Mouse (Mus musculus) CH12.LX (cell line): ENCODE measurements around the gene Gm20422. TPM values are rescaled to one million over a fixed set of nuclear protein-coding genes. Genes with fewer than 3 reads are reported as not detected.

ENCODE experiments used
- DNase-seq: peaks from one replicate; pipeline ENCODE4 v3.0.0-alpha.2; 2013; ENCODE audit errors: extremely low read depth
- H3K27ac ChIP-seq: 2 replicates; pipeline ENCODE4 v1.5.1; 2012; ENCODE audit warnings: low read depth, mild to moderate bottlenecking, control low read depth, moderate library complexity; ENCODE audit not compliant: insufficient read depth
- H3K27me3 ChIP-seq: replicated peaks from 2 replicates; pipeline ENCODE3; 2012; ENCODE audit warnings: inconsistent platforms
- H3K36me3 ChIP-seq, 2 experiments: replicated peaks in 1 of 2; 2 replicates each; pipeline versions ENCODE3 to v1.6.1; 2012; ENCODE audit warnings: inconsistent platforms in 1 of 2, low read length in 1 of 2, mild to moderate bottlenecking in 1 of 2, mixed read lengths in 1 of 2, moderate library complexity in 1 of 2; ENCODE audit not compliant: control insufficient read depth in 1 of 2, insufficient read depth in 1 of 2
- H3K4me1 ChIP-seq, 2 experiments: 2 replicates each; pipeline ENCODE4 v1.6.1; 2012; ENCODE audit warnings: inconsistent platforms in 1 of 2, moderate library complexity in 1 of 2; ENCODE audit not compliant: insufficient read depth in 2 of 2, control insufficient read depth in 1 of 2
- H3K4me2 ChIP-seq: 2 replicates; pipeline ENCODE4 v1.6.1; 2012; ENCODE audit warnings: low read depth, mild to moderate bottlenecking, control low read depth; ENCODE audit not compliant: poor library complexity, insufficient read depth, severe bottlenecking
- H3K4me3 ChIP-seq, 3 experiments: fragments of 150-350 bp in 1 of 3; sonication (generic) in 1 of 3; replicated peaks in 1 of 3; 2 replicates each; pipeline versions ENCODE3 to v1.5.1; 2011 to 2012; ENCODE audit warnings: low read depth in 2 of 3, low read length in 2 of 3, mild to moderate bottlenecking in 2 of 3, moderate library complexity in 2 of 3, control low read depth in 1 of 3, improper control_type of control experiment in 1 of 3, inconsistent platforms in 1 of 3, mixed read lengths in 1 of 3; ENCODE audit not compliant: poor library complexity in 1 of 3
- H3K79me2 ChIP-seq: replicated peaks from 2 replicates; pipeline ENCODE4 v1.6.1; 2012; ENCODE audit warnings: mild to moderate bottlenecking, moderate library complexity; ENCODE audit not compliant: control insufficient read depth, poor library complexity, insufficient read depth, severe bottlenecking; ENCODE audit errors: extremely low read depth
- H3K9ac ChIP-seq: 2 replicates; pipeline ENCODE4 v1.6.1; 2012; ENCODE audit warnings: low read depth, mild to moderate bottlenecking, control low read depth, moderate library complexity; ENCODE audit not compliant: insufficient read depth
- H3K9me3 ChIP-seq: replicated peaks from 2 replicates; pipeline ENCODE3; 2012; ENCODE audit warnings: low read length, inconsistent platforms, mixed read lengths
- BHLHE40 ChIP-seq: IDR thresholded peaks from 2 replicates; pipeline ENCODE4 v1.6.1; 2011; ENCODE audit warnings: mild to moderate bottlenecking, low read depth, low read length, improper control_type of control experiment
- CHD1 ChIP-seq: IDR thresholded peaks from 2 replicates; pipeline ENCODE4 v1.6.1; 2012; ENCODE audit warnings: low read depth, low read length, improper control_type of control experiment, inconsistent platforms
- CHD2 ChIP-seq: IDR thresholded peaks from 2 replicates; pipeline ENCODE4 v1.6.1; 2011; ENCODE audit warnings: low read length, improper control_type of control experiment
- CTCF ChIP-seq, 2 experiments: IDR thresholded peaks in 1 of 2; conservative IDR thresholded peaks in 1 of 2; 2 replicates each; pipeline ENCODE4 v1.5.1; 2011 to 2012; ENCODE audit warnings: low read depth in 2 of 2, low read length in 2 of 2, improper control_type of control experiment in 1 of 2, inconsistent platforms in 1 of 2, mild to moderate bottlenecking in 1 of 2, moderate library complexity in 1 of 2
- E2F4 ChIP-seq: IDR thresholded peaks from 2 replicates; pipeline ENCODE4 v1.6.1; 2011; ENCODE audit warnings: low read depth, low read length, improper control_type of control experiment; ENCODE audit not compliant: insufficient replicate concordance
- ELF1 ChIP-seq: IDR thresholded peaks from 2 replicates; pipeline ENCODE4 v1.6.1; 2014; ENCODE audit warnings: low read depth, mild to moderate bottlenecking, inconsistent platforms, low read length, improper control_type of control experiment
- EP300 ChIP-seq: IDR thresholded peaks from 2 replicates; pipeline ENCODE4 v1.6.1; 2011; ENCODE audit warnings: low read length, improper control_type of control experiment
- ETS1 ChIP-seq: conservative IDR thresholded peaks from 2 replicates; pipeline ENCODE4 v1.6.1; 2012; ENCODE audit warnings: low read depth, mild to moderate bottlenecking, inconsistent platforms, low read length, improper control_type of control experiment, moderate library complexity
- GABPA ChIP-seq: IDR thresholded peaks from 2 replicates; pipeline ENCODE4 v1.6.1; 2012; ENCODE audit warnings: low read depth, low read length, improper control_type of control experiment, inconsistent platforms; ENCODE audit not compliant: insufficient replicate concordance
- HCFC1 ChIP-seq: IDR thresholded peaks from 2 replicates; pipeline ENCODE4 v1.6.1; 2012; ENCODE audit warnings: low read depth, mild to moderate bottlenecking, inconsistent platforms, low read length, improper control_type of control experiment
- IRF4 ChIP-seq: IDR thresholded peaks from 2 replicates; pipeline ENCODE4 v1.6.1; 2014; ENCODE audit warnings: low read depth, mild to moderate bottlenecking, inconsistent platforms, low read length, improper control_type of control experiment
- JUN ChIP-seq: IDR thresholded peaks from 2 replicates; pipeline ENCODE4 v1.6.1; 2011; ENCODE audit warnings: low read depth, mild to moderate bottlenecking, low read length, improper control_type of control experiment, moderate library complexity; ENCODE audit not compliant: insufficient read depth
- JUND ChIP-seq: conservative IDR thresholded peaks from 2 replicates; pipeline ENCODE4 v1.6.1; 2011; ENCODE audit warnings: low read depth, low read length, improper control_type of control experiment
- KAT2A ChIP-seq: IDR thresholded peaks from 2 replicates; pipeline ENCODE4 v1.6.1; 2012; ENCODE audit warnings: low read length, improper control_type of control experiment, inconsistent platforms; ENCODE audit not compliant: insufficient replicate concordance
- MAFK ChIP-seq: IDR thresholded peaks from 2 replicates; pipeline ENCODE4 v1.6.1; 2011; ENCODE audit warnings: low read length, improper control_type of control experiment; ENCODE audit not compliant: insufficient replicate concordance
- MAX ChIP-seq: IDR thresholded peaks from 2 replicates; pipeline ENCODE4 v1.6.1; 2011; ENCODE audit warnings: low read length, improper control_type of control experiment
- MAZ ChIP-seq: IDR thresholded peaks from 2 replicates; pipeline ENCODE4 v1.6.1; 2012; ENCODE audit warnings: low read depth, mild to moderate bottlenecking, inconsistent platforms, low read length, improper control_type of control experiment, moderate library complexity
- MEF2A ChIP-seq: IDR thresholded peaks from 2 replicates; pipeline ENCODE4 v1.6.1; 2014; ENCODE audit warnings: low read depth, mild to moderate bottlenecking, inconsistent platforms, low read length, improper control_type of control experiment, borderline replicate concordance
- MXI1 ChIP-seq: IDR thresholded peaks from 2 replicates; pipeline ENCODE4 v1.6.1; 2011; ENCODE audit warnings: mild to moderate bottlenecking, low read depth, low read length, improper control_type of control experiment
- MYC ChIP-seq: IDR thresholded peaks from 2 replicates; pipeline ENCODE4 v1.6.1; 2011; ENCODE audit warnings: low read depth, mild to moderate bottlenecking, improper control_type of control experiment, low read length
- NELFE ChIP-seq: IDR thresholded peaks from 2 replicates; pipeline ENCODE4 v1.6.1; 2011; ENCODE audit warnings: low read depth, low read length, improper control_type of control experiment
- NRF1 ChIP-seq: IDR thresholded peaks from 2 replicates; pipeline ENCODE4 v1.6.1; 2014; ENCODE audit warnings: low read depth, mild to moderate bottlenecking, inconsistent platforms, low read length, improper control_type of control experiment, moderate library complexity
- PAX5 ChIP-seq: IDR thresholded peaks from 2 replicates; pipeline ENCODE4 v1.6.1; 2012; ENCODE audit warnings: low read length, inconsistent platforms, mixed read lengths
- POLR2A ChIP-seq: IDR thresholded peaks from 2 replicates; pipeline ENCODE4 v1.6.1; 2011; ENCODE audit warnings: low read depth, mild to moderate bottlenecking, improper control_type of control experiment, low read length
- POLR2AphosphoS2 ChIP-seq: IDR thresholded peaks from 2 replicates; pipeline ENCODE4 v1.6.1; 2011; ENCODE audit warnings: low read depth, low read length, improper control_type of control experiment
- RAD21 ChIP-seq: IDR thresholded peaks from 2 replicates; pipeline ENCODE4 v1.6.1; 2011; ENCODE audit warnings: low read depth, mild to moderate bottlenecking, low read length, improper control_type of control experiment, moderate library complexity
- RCOR1 ChIP-seq: conservative IDR thresholded peaks from 2 replicates; pipeline ENCODE4 v1.6.1; 2012; ENCODE audit warnings: low read depth, mild to moderate bottlenecking, inconsistent platforms, low read length, improper control_type of control experiment
- SIN3A ChIP-seq: IDR thresholded peaks from 2 replicates; pipeline ENCODE4 v1.6.1; 2012; ENCODE audit warnings: low read length, improper control_type of control experiment, inconsistent platforms
- SMC3 ChIP-seq: IDR thresholded peaks from 2 replicates; pipeline ENCODE4 v1.6.1; 2011; ENCODE audit warnings: low read depth, low read length, improper control_type of control experiment
- TBP ChIP-seq: conservative IDR thresholded peaks from 2 replicates; pipeline ENCODE4 v1.6.1; 2011; ENCODE audit warnings: low read depth, low read length, improper control_type of control experiment
- TCF12 ChIP-seq: IDR thresholded peaks from 2 replicates; pipeline ENCODE4 v1.6.1; 2014; ENCODE audit warnings: low read depth, mild to moderate bottlenecking, inconsistent platforms, low read length, improper control_type of control experiment
- UBTF ChIP-seq: IDR thresholded peaks from 2 replicates; pipeline ENCODE4 v1.6.1; 2012; ENCODE audit warnings: low read depth, mild to moderate bottlenecking, inconsistent platforms, low read length, improper control_type of control experiment, moderate library complexity
- USF1 ChIP-seq: IDR thresholded peaks from 2 replicates; pipeline ENCODE4 v1.6.1; 2014; ENCODE audit warnings: low read depth, mild to moderate bottlenecking, inconsistent platforms, low read length, improper control_type of control experiment
- USF2 ChIP-seq: conservative IDR thresholded peaks from 2 replicates; pipeline ENCODE4 v1.6.1; 2011; ENCODE audit warnings: low read depth, low read length, improper control_type of control experiment
- ZC3H11A ChIP-seq: IDR thresholded peaks from 2 replicates; pipeline ENCODE4 v1.6.1; 2012; ENCODE audit warnings: low read depth, mild to moderate bottlenecking, inconsistent platforms, low read length, improper control_type of control experiment
- ZKSCAN1 ChIP-seq: IDR thresholded peaks from 2 replicates; pipeline ENCODE4 v1.6.1; 2012; ENCODE audit warnings: low read depth, inconsistent platforms, low read length, improper control_type of control experiment, borderline replicate concordance
- ZMIZ1 ChIP-seq: IDR thresholded peaks from 2 replicates; pipeline ENCODE4 v1.6.1; 2012; ENCODE audit warnings: low read depth, mild to moderate bottlenecking, inconsistent platforms, low read length, improper control_type of control experiment
- ZNF384 ChIP-seq: IDR thresholded peaks from 2 replicates; pipeline ENCODE4 v1.6.1; 2012; ENCODE audit warnings: low read depth, low read length, improper control_type of control experiment, inconsistent platforms
- dilution Hi-C: fragments of 300-500 bp; cut with MboI; formaldehyde crosslinking; loops from 2 replicates; pipeline ENCODE4 v1.14.3; 2020; ENCODE audit warnings: low sequenced_read_pairs; ENCODE audit not compliant: extremely low pct_unique_long_range_greater_than_20kb, extremely low pct_ligation_motif_present
- in situ Hi-C: fragments of 300-500 bp; cut with MboI; formaldehyde crosslinking; loops from 3 replicates; pipeline ENCODE4 v1.14.3; 2019; ENCODE audit warnings: low sequenced_read_pairs, low pct_ligation_motif_present, low pct_unique_long_range_greater_than_20kb, mixed read lengths
- polyA plus RNA-seq: library from polyadenylated mRNA; unstranded; fragments of >175 nt; gene quantifications from 2 replicates; pipeline ENCODE4 v1.2.1, GENCODE M21; 2012; ENCODE audit warnings: low read depth; ENCODE audit not compliant: insufficient read length
- total RNA-seq, 2 experiments: library from RNA; depleted of rRNA; stranded (reverse); fragments of 300-350 nt in 1 of 2; fragments of >200 nt in 1 of 2; gene quantifications; 2 replicates each; pipeline ENCODE4 v1.2.3; 2012 to 2014

Gm20422 gene
- total and polyA plus RNA-seq, 3 experiments = 1.4 to 2.0 (median 1.6) TPM

DNA sequence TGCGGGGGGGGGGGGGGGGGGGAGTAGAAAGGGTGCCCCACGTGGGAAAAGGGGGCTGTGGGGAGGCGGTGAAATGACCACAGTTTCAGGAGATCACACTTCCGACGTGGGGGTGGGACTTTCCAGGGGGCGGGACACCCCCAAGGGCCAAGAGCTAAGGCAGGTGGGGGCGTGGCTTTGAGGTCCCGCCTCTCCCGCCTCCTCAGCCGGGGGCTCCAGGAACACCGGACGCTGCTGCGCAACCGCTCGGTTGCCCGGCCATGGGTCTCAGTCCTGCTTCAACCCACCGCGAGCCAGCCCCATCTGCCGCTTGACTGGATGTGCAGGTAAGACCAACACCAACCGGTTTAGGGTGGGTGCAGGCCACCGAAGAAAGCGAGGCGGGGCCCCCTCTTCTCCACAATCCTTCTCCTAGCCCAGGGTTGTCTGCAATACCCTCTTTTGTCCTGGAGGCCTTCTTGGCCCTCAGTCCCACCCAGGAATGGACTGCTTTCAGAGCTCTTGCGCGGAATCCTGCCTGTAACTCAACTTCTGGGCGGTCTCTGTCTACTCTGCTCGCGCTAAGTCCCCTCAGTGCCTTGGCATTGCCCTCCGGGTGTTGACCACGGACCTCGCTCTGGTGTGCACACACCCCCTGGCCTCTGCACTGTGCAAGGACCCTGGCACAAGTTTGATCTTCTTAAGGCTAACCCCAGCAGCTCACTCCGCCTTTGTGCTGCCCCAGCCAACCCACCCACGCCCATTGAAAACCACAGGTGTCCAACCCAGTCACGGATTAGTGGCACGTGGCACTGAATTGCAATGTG is 47.9 kb upstream of the Gm20422 start, which contains the start of gene Lpar2:
Gene Lpar2, plus strand, starts transcription at position 44 of the 806 bp plus-strand sequence.
- peaks cover 6 to 36% of the 10 kb centered on the region in 2 experiments; a peak in 3 of 4 replicates for H3K4me1 ChIP-seq
- H3K36me3 ChIP-seq = peaks cover 36 to 80% of the 10 kb centered on the region in 2 experiments
- dilution Hi-C loops (no loop called here), in situ Hi-C loops (no loop called here)
- DNase-seq = peak; percentile 79
- H3K9me3 ChIP-seq = no peaks in the 10 kb centered on the region
- H3K79me2 ChIP-seq = no peaks in the 10 kb centered on the region
- peak within 1 kb of the TSS; percentile 48 for H3K9ac ChIP-seq
- no peaks in the 10 kb centered on the region for H3K27me3 ChIP-seq
- TF ChIP-seq ETS1 = peak; percentile 32
- no peak for TF ChIP-seq PAX5
- TF ChIP-seq RCOR1 = no peak
- peak; percentile 28; the same call in 1 of the 2 replicates for TF ChIP-seq BHLHE40
- TF ChIP-seq MAZ = peak; percentile 94
- no peak for TF ChIP-seq JUN
- TF ChIP-seq IRF4 = 0 out of 2 replicates have a peak, but pooled peaks have one; percentile 19
- no peak for TF ChIP-seq UBTF
- TF ChIP-seq USF2 = no peak
- 0 out of 2 replicates have a peak, but pooled peaks have one; percentile 16 for TF ChIP-seq NELFE
- peak; percentile 59 for TF ChIP-seq CHD2
- peak; percentile 20 for TF ChIP-seq ELF1
- no peak for TF ChIP-seq GABPA
- no peak for TF ChIP-seq TCF12
- no peak; the same call in 1 of the 2 replicates for TF ChIP-seq MAX
- no peak for TF ChIP-seq JUND
- no peak for TF ChIP-seq SMC3
- TF ChIP-seq ZNF384 = no peak
- TF ChIP-seq ZMIZ1 = no peak; the same call in 1 of the 2 replicates
- TF ChIP-seq SIN3A = peak; percentile 53; the same call in 1 of the 2 replicates
- peak; percentile 7; the same call in 1 of the 2 replicates for TF ChIP-seq USF1
- no peak for TF ChIP-seq TBP
- TF ChIP-seq ZC3H11A = no peak
- no peak for TF ChIP-seq ZKSCAN1
- TF ChIP-seq MAFK = no peak
- no peak for TF ChIP-seq MEF2A
- TF ChIP-seq MYC = 0 out of 2 replicates have a peak, but pooled peaks have one; percentile 31
- TF ChIP-seq CHD1 = no peak
- peak; percentile 48 for TF ChIP-seq POLR2A
- no peak for TF ChIP-seq RAD21
- no peak for TF ChIP-seq CTCF (conservative IDR thresholded peaks at IDR 0.05 in 1 of 2, IDR thresholded peaks at IDR 0.05 in 1 of 2; ENCODE audit: low read depth in 2 of 2, low read length in 2 of 2)
- TF ChIP-seq NRF1 = peak; percentile 69
- TF ChIP-seq KAT2A = no peak
- TF ChIP-seq POLR2AphosphoS2 = no peak; the same call in 1 of the 2 replicates
- TF ChIP-seq MXI1 = peak; percentile 68
- 0 out of 2 replicates have a peak, but pooled peaks have one; percentile 16 for TF ChIP-seq HCFC1
- no peak for TF ChIP-seq EP300
- no peak for TF ChIP-seq E2F4
- H3K27ac ChIP-seq = peak within 1 kb of the TSS; percentile 51
- peak within 1 kb of the TSS; percentile 48 to 53 (median 51) for H3K4me3 ChIP-seq
- H3K4me2 ChIP-seq = peak within 1 kb of the TSS; percentile 33
